Mouse (Mus musculus) heart, postnatal 0 days (tissue): ENCODE results near the gene Dyrk1b. TPM values are rescaled to one million over a fixed set of nuclear protein-coding genes. Genes with fewer than 3 reads are reported as not detected.
"Not testable (repeated sequence)": the region's sequence is repeated elsewhere in the genome, so short reads cannot be mapped to it uniquely, and the experiment has no call there.

Experiments used
- ATAC-seq: fragments of 200-750 bp; cut with Nextera tagmentation; 2 replicates; pipeline ENCODE4 v1.8.0; 2017; ENCODE audit warnings: low read depth, moderate number of reproducible peaks, moderate library complexity; ENCODE audit not compliant: insufficient read depth
- DNase-seq: peaks from one replicate; pipeline ENCODE4 v3.0.0-alpha.2; 2016; ENCODE audit warnings: low spot score
- H3K27ac ChIP-seq: fragments of 300-500 bp; sonication (generic); 2 replicates; pipeline ENCODE4 v1.5.1; 2014; ENCODE audit warnings: low read depth, mild to moderate bottlenecking
- H3K27me3 ChIP-seq: fragments of 300-500 bp; sonication (generic); 2 replicates; pipeline ENCODE4 v1.6.1; 2014; ENCODE audit warnings: low read length, mixed read lengths; ENCODE audit not compliant: control insufficient read depth, insufficient read depth
- H3K36me3 ChIP-seq: fragments of 300-500 bp; sonication (generic); replicated peaks from 2 replicates; pipeline ENCODE4 v1.6.1; 2014; ENCODE audit warnings: low read length, mixed read lengths; ENCODE audit not compliant: control insufficient read depth, insufficient read depth
- H3K4me1 ChIP-seq: fragments of 300-500 bp; sonication (generic); 2 replicates; pipeline ENCODE4 v1.6.1; 2014; ENCODE audit warnings: antibody characterized with exemption; ENCODE audit not compliant: control insufficient read depth, insufficient read depth
- H3K4me2 ChIP-seq: fragments of 300-500 bp; sonication (generic); 2 replicates; pipeline ENCODE4 v1.6.1; 2014; ENCODE audit warnings: low read depth, mild to moderate bottlenecking, low read length, moderate library complexity
- H3K4me3 ChIP-seq: fragments of 300-500 bp; sonication (generic); 2 replicates; pipeline ENCODE4 v1.5.1; 2014; ENCODE audit warnings: low read depth, low read length
- H3K9ac ChIP-seq: fragments of 300-500 bp; sonication (generic); replicated peaks from 2 replicates; pipeline ENCODE4 v1.6.1; 2014; ENCODE audit warnings: low read depth, low read length, mixed read lengths
- H3K9me3 ChIP-seq: fragments of 300-500 bp; sonication (generic); replicated peaks from 2 replicates; pipeline ENCODE4 v1.6.1; 2016; ENCODE audit warnings: low read length; ENCODE audit not compliant: control insufficient read depth
- CTCF ChIP-seq: IDR thresholded peaks from 2 replicates; pipeline ENCODE4 v1.5.1; 2016; ENCODE audit warnings: antibody characterized with exemption, control low read depth, low read depth
- EP300 ChIP-seq: IDR thresholded peaks from 2 replicates; pipeline ENCODE4 v1.6.1; 2016; ENCODE audit warnings: antibody characterized with exemption, low read depth
- WGBS: fragments of 180-500 bp; shearing (Covaris S2); extraction: QIAGEN DNeasy Blood & Tissue Kit; methylation state at CpG from one replicate; pipeline ENCODE4 v1.1.7; 2014; 5-methylcytosine and 5-hydroxymethylcytosine counted together
- polyA plus RNA-seq: library from polyadenylated mRNA; unstranded; fragments of >200 nt; fragmentation: Nextera tagmentation; extraction: Ambion mirVana; gene quantifications from 2 replicates; pipeline ENCODE4 v1.2.1, GENCODE M21; 2015
- total RNA-seq: library from RNA; depleted of rRNA; stranded (reverse); fragments of >200 nt; gene quantifications from 2 replicates; pipeline ENCODE4 v1.2.3, GENCODE M21; 2014; ENCODE audit warnings: low replicate concordance

Dyrk1b gene
- total and polyA plus RNA-seq, 2 experiments from 2014 or later: 10.4 to 21.3 TPM

- Histone ChIP-seq H3K4me3 (peak overlapping the region; percentile 35), H3K9ac (0 out of 2 replicates have a peak overlapping the region, but pooled peaks have one; percentile 40), H3K4me1 (no peaks in the 10 kb centered on the region), H3K36me3 (no peaks in the 10 kb centered on the region), H3K9me3 (no peaks in the 10 kb centered on the region), H3K4me2 (peak overlapping the region; percentile 63), H3K27me3 (no peaks in the 10 kb centered on the region; the same call in 1 of the 2 replicates), H3K27ac (no peak overlapping the region)
- DNase-seq (peak; percentile 80), ATAC-seq (peak; percentile 73)
- 47% methylated on average over 19 of the region's 19 CpGs for WGBS
- TF ChIP-seq CTCF: no peak
These were observed 29.8 kb downstream of the Dyrk1b start for GRCm38 (mm10) chr7:28208988-28209508.

- DNase-seq (no peak), ATAC-seq (no peak)
- H3K27me3 ChIP-seq: no peaks in the 10 kb centered on the region; the same call in 1 of the 2 replicates
- no peak overlapping the region for H3K9ac ChIP-seq
- no peak overlapping the region for H3K27ac ChIP-seq
- H3K4me2 ChIP-seq: no peak overlapping the region
- no peaks in the 10 kb centered on the region for H3K4me1 ChIP-seq
- WGBS: 40% methylated on average over 5 of the region's 5 CpGs
- H3K9me3 ChIP-seq: no peaks in the 10 kb centered on the region
- no peak overlapping the region for H3K4me3 ChIP-seq
- TF ChIP-seq EP300 (no peak), CTCF (peak; percentile 18; the same call in 1 of the 2 replicates)
- no peaks in the 10 kb centered on the region for H3K36me3 ChIP-seq
These were observed 31.5 kb downstream of the Dyrk1b start for GRCm38 (mm10) chr7:28210731-28211130.

GRCm38 (mm10) chr7:28214142-28214541 is 34.9 kb downstream of the Dyrk1b start:
- no peak overlapping the region for H3K27ac ChIP-seq
- TF ChIP-seq CTCF (peak; percentile 78), EP300 (no peak)
- no peak; the same call in 1 of the 2 replicates for ATAC-seq
- no peak overlapping the region for H3K4me2 ChIP-seq
- WGBS: 30% methylated on average over 10 of the region's 10 CpGs
- H3K4me1 ChIP-seq: no peaks in the 10 kb centered on the region
- no peaks in the 10 kb centered on the region for H3K9me3 ChIP-seq
- peak; percentile 10 for DNase-seq
- no peaks in the 10 kb centered on the region for H3K27me3 ChIP-seq
- no peak overlapping the region for H3K4me3 ChIP-seq
- H3K36me3 ChIP-seq: no peaks in the 10 kb centered on the region
- no peak overlapping the region for H3K9ac ChIP-seq

GRCm38 (mm10) chr7:28215950-28216349 is 36.7 kb downstream of the Dyrk1b start:
- H3K4me1 ChIP-seq, H3K4me2 ChIP-seq, ATAC-seq, H3K4me3 ChIP-seq, H3K36me3 ChIP-seq, H3K9ac ChIP-seq, H3K27ac ChIP-seq, H3K9me3 ChIP-seq, H3K27me3 ChIP-seq, DNase-seq: not testable (repeated sequence)
- WGBS: 73% methylated on average over 2 of the region's 2 CpGs

- H3K9ac ChIP-seq, H3K4me3 ChIP-seq, H3K27ac ChIP-seq, H3K36me3 ChIP-seq, H3K4me2 ChIP-seq, H3K9me3 ChIP-seq, H3K27me3 ChIP-seq, H3K4me1 ChIP-seq, DNase-seq, ATAC-seq: not testable (repeated sequence)
- 86% methylated on average over 11 of the region's 13 CpGs for WGBS
These were observed 38.5 kb downstream of the Dyrk1b start for GRCm38 (mm10) chr7:28217811-28218210.

GRCm38 (mm10) chr7:28218951-28219740 is 39.9 kb downstream of the Dyrk1b start:
- not testable (repeated sequence) for H3K36me3 ChIP-seq, H3K4me3 ChIP-seq, H3K9ac ChIP-seq, H3K4me1 ChIP-seq, H3K9me3 ChIP-seq, H3K27me3 ChIP-seq, H3K4me2 ChIP-seq, ATAC-seq, H3K27ac ChIP-seq, DNase-seq
- 79% methylated on average over 20 of the region's 20 CpGs for WGBS

GRCm38 (mm10) chr7:28226836-28227235 is 47.6 kb downstream of the Dyrk1b start:
- not testable (repeated sequence) for H3K9ac ChIP-seq, H3K4me2 ChIP-seq, H3K4me3 ChIP-seq, DNase-seq, H3K36me3 ChIP-seq, H3K9me3 ChIP-seq, H3K4me1 ChIP-seq, H3K27me3 ChIP-seq, H3K27ac ChIP-seq, ATAC-seq
- WGBS: 65% methylated on average over 4 of the region's 4 CpGs

- DNase-seq, H3K4me2 ChIP-seq, H3K36me3 ChIP-seq, H3K27me3 ChIP-seq, H3K9ac ChIP-seq, H3K9me3 ChIP-seq, H3K4me3 ChIP-seq, ATAC-seq, H3K27ac ChIP-seq, H3K4me1 ChIP-seq: not testable (repeated sequence)
- WGBS: 81% methylated on average over 4 of the region's 4 CpGs
These were observed 48.2 kb downstream of the Dyrk1b start for GRCm38 (mm10) chr7:28227421-28227820.
